Mouse (Mus musculus) midbrain, embryonic 12.5 days (tissue): ENCODE results near the gene Cacnb2. TPM values are rescaled to one million over a fixed set of nuclear protein-coding genes. Genes with fewer than 3 reads are reported as not detected.

Source experiments
- ATAC-seq: fragments of 200-750 bp; cut with Nextera tagmentation; 2 replicates; pipeline ENCODE4 v1.8.0; 2017; ENCODE audit warnings: low read depth, moderate TSS enrichment, moderate library complexity; ENCODE audit not compliant: low FRiP score
- H3K27ac ChIP-seq: fragments of 300-500 bp; sonication (generic); replicated peaks from 2 replicates; pipeline ENCODE4 v1.5.1; 2016; ENCODE audit warnings: mild to moderate bottlenecking
- H3K27me3 ChIP-seq: fragments of 300-500 bp; sonication (generic); 2 replicates; pipeline ENCODE4 v1.6.1; 2016; ENCODE audit warnings: mild to moderate bottlenecking
- H3K36me3 ChIP-seq: fragments of 300-500 bp; sonication (generic); 2 replicates; pipeline ENCODE4 v1.6.1; 2016
- H3K4me1 ChIP-seq: fragments of 300-500 bp; sonication (generic); 2 replicates; pipeline ENCODE4 v1.6.1; 2016
- H3K4me2 ChIP-seq: fragments of 300-500 bp; sonication (generic); replicated peaks from 2 replicates; pipeline ENCODE4 v1.6.1; 2016; ENCODE audit warnings: mild to moderate bottlenecking, moderate library complexity
- H3K4me3 ChIP-seq: fragments of 300-500 bp; sonication (generic); 2 replicates; pipeline ENCODE4 v1.5.1; 2016; ENCODE audit warnings: mild to moderate bottlenecking
- H3K9ac ChIP-seq: fragments of 300-500 bp; sonication (generic); replicated peaks from 2 replicates; pipeline ENCODE4 v1.6.1; 2016; ENCODE audit warnings: mild to moderate bottlenecking, moderate library complexity
- H3K9me3 ChIP-seq: fragments of 300-500 bp; sonication (generic); 2 replicates; pipeline ENCODE4 v1.6.1; 2016; ENCODE audit warnings: mild to moderate bottlenecking
- WGBS: fragments of 180-500 bp; shearing (Covaris S2); methylation state at CpG from one replicate; pipeline ENCODE4 v1.1.7; 2016; 5-methylcytosine and 5-hydroxymethylcytosine counted together
- polyA plus RNA-seq: library from polyadenylated mRNA; unstranded; fragments of >200 nt; fragmentation: Nextera tagmentation; extraction: Ambion mirVana; gene quantifications from 2 replicates; pipeline ENCODE4 v1.2.1, GENCODE M21; 2016

The Cacnb2 gene
- polyA plus RNA-seq, 1 experiment from 2014 or later, result 2.7 TPM

DNA sequence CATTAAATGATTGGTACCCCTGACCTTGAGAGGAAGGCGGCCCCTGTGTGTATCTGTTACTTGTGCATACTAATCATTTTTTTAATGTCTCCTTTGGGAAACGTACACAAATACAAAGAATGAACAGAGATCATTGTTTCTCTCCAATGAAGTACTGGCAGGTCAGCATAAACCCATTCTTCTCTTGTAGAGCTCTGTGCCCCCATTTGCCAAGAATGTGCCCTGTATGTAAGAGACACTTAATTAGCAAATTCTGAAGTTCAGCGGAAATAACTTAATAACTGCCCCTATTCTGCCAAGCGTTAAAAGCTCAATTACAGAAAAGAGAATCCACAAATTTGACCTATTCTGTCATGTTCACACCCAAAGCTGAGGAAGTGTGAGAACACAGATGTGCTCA, 339.4 kb downstream of the Cacnb2 start:
- no peak overlapping the region for H3K9ac ChIP-seq
- no peaks in the 10 kb centered on the region for H3K9me3 ChIP-seq
- no peak overlapping the region for H3K4me3 ChIP-seq
- WGBS, result 81% methylated on average over 4 of the region's 4 CpGs
- H3K27me3 ChIP-seq, result no peaks in the 10 kb centered on the region
- H3K4me1 ChIP-seq, result no peaks in the 10 kb centered on the region
- no peaks in the 10 kb centered on the region for H3K36me3 ChIP-seq
- ATAC-seq, result no peak
- no peak overlapping the region for H3K4me2 ChIP-seq
- no peak overlapping the region for H3K27ac ChIP-seq

DNA sequence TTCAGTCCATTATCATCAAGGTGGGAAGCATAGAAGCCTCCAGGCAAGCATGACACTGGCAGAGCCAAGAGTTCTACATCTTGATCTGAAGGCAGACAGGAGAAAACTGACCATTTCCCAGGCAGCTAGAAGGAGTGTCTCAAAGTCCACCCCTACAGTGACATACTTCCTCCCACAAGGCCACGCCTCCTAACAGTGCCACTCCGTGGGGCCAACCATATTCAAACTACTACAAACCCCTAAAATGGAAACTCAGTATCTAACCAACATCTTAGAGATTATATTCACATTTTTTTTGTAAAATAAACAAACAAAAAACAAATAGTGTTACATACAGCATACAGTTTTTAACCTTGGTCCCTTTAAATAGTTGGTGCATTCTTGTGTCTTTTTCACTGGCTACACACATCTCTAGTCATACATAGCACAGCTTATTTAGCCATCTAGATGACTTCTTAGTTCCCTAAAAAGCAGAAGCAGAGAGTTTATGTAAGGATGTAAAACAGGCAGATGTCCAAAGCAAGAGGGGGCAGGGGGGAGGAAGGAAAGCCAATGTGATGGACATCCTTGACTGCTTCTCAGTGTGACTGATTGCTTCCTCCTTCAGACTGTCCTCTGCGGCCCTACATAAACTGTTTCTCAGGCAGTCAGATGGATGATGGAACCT, 340.9 kb downstream of the Cacnb2 start:
- H3K27me3 ChIP-seq, result no peaks in the 10 kb centered on the region
- no peaks in the 10 kb centered on the region for H3K36me3 ChIP-seq
- H3K4me1 ChIP-seq, result no peaks in the 10 kb centered on the region
- no peak overlapping the region for H3K4me3 ChIP-seq
- no peak overlapping the region for H3K9ac ChIP-seq
- no peak overlapping the region for H3K4me2 ChIP-seq
- 90% methylated on average over 3 of the region's 3 CpGs for WGBS
- no peak for ATAC-seq
- no peaks in the 10 kb centered on the region for H3K9me3 ChIP-seq
- no peak overlapping the region for H3K27ac ChIP-seq

DNA sequence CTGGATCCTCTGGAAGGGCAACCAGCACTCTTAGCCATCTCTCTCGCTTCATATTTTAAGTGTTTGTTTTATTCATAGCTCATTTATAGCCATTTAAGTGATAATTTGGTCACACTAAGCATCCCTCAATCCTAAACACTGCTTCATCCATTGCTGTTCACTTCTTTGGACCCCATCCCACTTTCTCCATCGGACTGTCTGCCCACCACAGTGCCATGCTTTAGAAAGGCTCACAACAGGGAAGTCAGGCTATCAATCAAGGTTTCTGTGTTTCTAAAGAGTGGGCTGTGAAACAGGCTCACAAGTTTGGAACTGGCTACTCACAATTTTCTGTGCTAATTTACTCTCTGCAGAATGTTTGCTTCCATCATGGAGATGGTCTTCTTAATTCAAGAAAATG, 350.2 kb downstream of the Cacnb2 start:
- ATAC-seq, result no peak
- H3K9ac ChIP-seq, result no peak overlapping the region
- H3K4me2 ChIP-seq, result no peak overlapping the region
- H3K36me3 ChIP-seq, result no peaks in the 10 kb centered on the region
- no peak overlapping the region for H3K4me3 ChIP-seq
- H3K27me3 ChIP-seq, result no peaks in the 10 kb centered on the region
- no peaks in the 10 kb centered on the region for H3K9me3 ChIP-seq
- WGBS, result 86% methylated on average over 2 of the region's 2 CpGs
- no peak overlapping the region for H3K27ac ChIP-seq
- H3K4me1 ChIP-seq, result no peaks in the 10 kb centered on the region

DNA sequence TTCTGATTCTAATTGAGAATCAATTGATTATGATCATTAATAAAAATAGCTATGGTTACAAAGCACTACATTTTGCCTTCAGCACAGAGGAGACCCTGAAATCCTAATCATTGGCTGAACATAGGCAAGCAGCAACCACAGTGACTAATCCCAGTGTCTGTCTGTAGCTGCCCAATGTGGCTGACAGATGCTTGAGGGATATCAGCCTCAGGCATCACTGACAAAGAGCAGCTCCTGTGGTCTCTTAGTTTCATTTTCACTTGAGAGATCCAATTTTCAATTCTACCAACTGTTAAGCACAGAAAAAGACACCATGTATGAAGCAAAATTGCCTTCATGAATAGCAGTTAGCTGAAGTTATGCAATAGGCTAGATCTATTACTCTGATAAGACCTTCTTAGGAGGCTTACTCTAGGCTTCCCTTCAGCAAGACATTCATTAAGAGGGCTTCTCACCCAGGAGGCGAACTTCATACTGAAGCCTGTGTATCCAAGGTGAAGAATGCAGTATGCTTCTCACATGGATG, 358.1 kb downstream of the Cacnb2 start:
- Histone ChIP-seq H3K27ac (no peak overlapping the region), H3K4me3 (no peak overlapping the region), H3K36me3 (no peaks in the 10 kb centered on the region), H3K9me3 (no peaks in the 10 kb centered on the region), H3K4me2 (no peak overlapping the region), H3K27me3 (no peaks in the 10 kb centered on the region), H3K4me1 (no peaks in the 10 kb centered on the region), H3K9ac (no peak overlapping the region)
- no peak for ATAC-seq
- 82% methylated on average over 1 of the region's 1 CpGs for WGBS

DNA sequence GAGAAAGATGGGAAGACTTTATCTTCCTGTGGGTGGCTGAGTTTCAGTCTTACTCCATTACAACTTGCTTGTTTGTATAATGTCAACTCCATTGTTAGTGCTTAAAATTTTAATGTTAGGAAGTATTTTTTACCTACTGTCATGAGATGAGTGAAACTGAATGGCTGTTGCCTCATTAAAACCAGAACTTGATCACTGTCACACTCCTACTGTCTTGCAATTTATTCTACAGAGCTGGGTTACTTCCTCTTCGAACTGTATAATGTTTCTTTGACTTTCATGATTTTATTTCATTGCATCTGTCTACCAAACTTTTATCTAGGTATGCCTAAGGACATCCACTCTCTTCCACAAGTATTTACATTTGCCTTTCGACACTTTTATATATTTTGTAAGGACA, 358.6 kb downstream of the Cacnb2 start:
- no peak for ATAC-seq
- Histone ChIP-seq H3K9ac (no peak overlapping the region), H3K27ac (no peak overlapping the region), H3K9me3 (no peaks in the 10 kb centered on the region), H3K4me2 (no peak overlapping the region), H3K36me3 (no peaks in the 10 kb centered on the region), H3K4me1 (no peaks in the 10 kb centered on the region), H3K4me3 (no peak overlapping the region), H3K27me3 (no peaks in the 10 kb centered on the region)
- 92% methylated on average over 2 of the region's 2 CpGs for WGBS

DNA sequence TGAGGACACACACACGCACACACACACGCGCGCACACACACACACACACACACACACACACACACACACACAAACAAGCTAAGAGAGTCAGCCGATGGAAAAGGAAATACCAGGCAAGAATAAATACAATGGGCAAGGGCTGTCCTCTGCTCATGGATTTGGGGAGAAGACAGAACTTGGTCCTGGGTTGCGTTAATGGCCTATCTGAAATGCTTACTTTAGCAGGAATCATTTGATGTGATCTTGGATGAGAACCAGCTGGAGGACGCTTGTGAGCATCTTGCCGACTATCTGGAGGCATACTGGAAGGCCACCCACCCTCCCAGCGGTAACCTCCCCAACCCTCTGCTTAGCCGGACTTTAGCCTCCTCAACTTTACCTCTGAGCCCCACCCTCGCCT, 381.1 kb downstream of the Cacnb2 start:
- 92% methylated on average over 11 of the region's 11 CpGs for WGBS
- H3K9ac ChIP-seq, result no peak overlapping the region
- no peak overlapping the region for H3K4me2 ChIP-seq
- H3K27me3 ChIP-seq, result no peaks in the 10 kb centered on the region
- H3K27ac ChIP-seq, result no peak overlapping the region
- H3K9me3 ChIP-seq, result no peaks in the 10 kb centered on the region
- H3K36me3 ChIP-seq, result no peaks in the 10 kb centered on the region
- H3K4me3 ChIP-seq, result no peak overlapping the region
- no peak for ATAC-seq
- H3K4me1 ChIP-seq, result no peaks in the 10 kb centered on the region

DNA sequence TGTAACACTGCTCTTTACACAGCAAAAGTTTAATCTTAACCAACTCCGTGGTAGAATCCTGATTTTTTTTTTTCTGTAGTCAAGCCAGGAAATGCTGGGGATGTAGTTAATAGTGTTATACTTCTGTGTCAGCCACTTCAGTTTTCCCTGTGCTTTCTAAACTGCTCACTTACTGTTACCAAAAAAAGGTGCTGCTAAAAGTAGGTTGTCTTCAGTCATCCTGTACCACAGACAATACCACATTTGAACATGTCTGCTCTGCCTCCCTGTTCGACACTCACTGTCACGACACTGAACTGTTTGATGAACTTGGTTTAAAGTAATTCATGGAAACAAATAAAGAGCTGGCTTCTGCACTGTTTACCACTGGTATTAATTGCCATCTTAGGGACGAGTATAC, 385.6 kb downstream of the Cacnb2 start:
- 0 out of 2 replicates have a peak, but pooled peaks cover 7% of the 10 kb centered on the region for H3K36me3 ChIP-seq
- H3K4me3 ChIP-seq, result no peak overlapping the region
- H3K9ac ChIP-seq, result no peak overlapping the region
- ATAC-seq, result no peak
- H3K4me2 ChIP-seq, result no peak overlapping the region
- no peaks in the 10 kb centered on the region for H3K9me3 ChIP-seq
- H3K27ac ChIP-seq, result no peak overlapping the region
- H3K27me3 ChIP-seq, result no peaks in the 10 kb centered on the region
- WGBS, result 87% methylated on average over 4 of the region's 4 CpGs
- no peaks in the 10 kb centered on the region for H3K4me1 ChIP-seq

DNA sequence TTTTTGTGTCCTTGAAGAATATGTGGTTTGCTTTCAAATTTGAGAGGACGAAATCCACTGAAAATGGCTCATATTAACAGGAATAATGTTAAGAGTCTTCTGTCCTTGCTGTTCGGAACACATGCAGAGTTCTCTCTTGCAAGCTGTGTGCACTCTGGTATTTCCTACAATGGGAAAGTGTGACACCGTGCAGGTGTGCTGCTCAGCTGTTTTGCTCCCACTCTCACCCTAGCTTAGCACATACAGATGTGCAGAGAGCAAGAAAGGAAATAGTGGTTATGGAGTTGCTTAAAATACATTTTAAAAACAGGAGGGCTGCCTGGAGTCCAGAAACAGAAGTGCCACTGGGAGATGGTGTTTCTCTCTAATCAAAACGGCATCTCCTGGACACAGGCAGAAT, 386.5 kb downstream of the Cacnb2 start:
- ATAC-seq, result no peak
- Histone ChIP-seq H3K9me3 (no peaks in the 10 kb centered on the region), H3K27ac (no peak overlapping the region), H3K36me3 (0 out of 2 replicates have a peak, but pooled peaks cover 7% of the 10 kb centered on the region), H3K4me2 (no peak overlapping the region), H3K4me3 (no peak overlapping the region), H3K27me3 (no peaks in the 10 kb centered on the region), H3K9ac (no peak overlapping the region), H3K4me1 (no peaks in the 10 kb centered on the region)
- WGBS, result 89% methylated on average over 4 of the region's 4 CpGs

DNA sequence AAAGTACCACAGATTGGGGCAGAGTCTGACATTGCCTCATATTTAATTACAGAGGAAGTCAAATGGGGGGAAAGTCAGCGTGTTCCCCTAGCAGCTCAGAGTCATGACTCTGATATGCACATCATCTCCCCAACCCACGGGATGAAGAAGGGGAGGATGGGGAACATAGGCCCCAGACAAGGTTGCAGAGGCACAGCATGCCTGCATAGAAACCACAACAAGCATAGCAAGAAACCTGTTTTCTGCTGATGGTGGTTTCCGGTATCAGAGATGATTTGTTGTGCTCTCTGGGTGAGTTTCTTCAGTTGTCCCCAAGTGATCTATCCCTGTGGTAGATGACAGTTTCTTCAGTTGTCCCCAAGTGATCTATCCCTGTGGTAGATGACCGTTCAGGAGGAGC, 389.6 kb downstream of the Cacnb2 start:
- Histone ChIP-seq H3K36me3 (0 out of 2 replicates have a peak, but pooled peaks cover 7% of the 10 kb centered on the region), H3K9ac (no peak overlapping the region), H3K27ac (no peak overlapping the region), H3K4me3 (no peak overlapping the region), H3K4me1 (no peaks in the 10 kb centered on the region), H3K27me3 (no peaks in the 10 kb centered on the region), H3K4me2 (no peak overlapping the region), H3K9me3 (no peaks in the 10 kb centered on the region)
- ATAC-seq, result no peak
- 91% methylated on average over 4 of the region's 4 CpGs for WGBS

DNA sequence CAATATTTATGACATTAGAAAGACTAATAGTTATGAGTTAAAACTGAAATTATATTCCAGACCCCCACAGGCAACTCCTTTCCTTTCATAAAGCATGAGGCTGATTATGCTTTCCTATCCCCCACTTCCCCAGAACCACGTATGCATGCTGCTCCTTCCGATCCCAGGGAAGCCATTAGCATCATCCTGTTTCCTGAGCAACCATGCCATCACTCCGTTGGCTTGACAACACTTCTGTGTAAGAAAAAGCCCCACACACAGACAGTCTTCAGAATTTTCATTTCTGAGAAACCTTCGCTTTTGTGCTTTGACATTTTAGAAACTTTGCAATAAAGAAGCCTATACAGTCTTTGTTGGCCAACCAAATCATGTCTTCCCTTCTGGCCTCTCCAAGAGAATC, 393.1 kb downstream of the Cacnb2 start:
- no peaks in the 10 kb centered on the region for H3K4me1 ChIP-seq
- no peaks in the 10 kb centered on the region for H3K9me3 ChIP-seq
- WGBS, result 84% methylated on average over 4 of the region's 4 CpGs
- no peak overlapping the region for H3K4me3 ChIP-seq
- no peak for ATAC-seq
- H3K36me3 ChIP-seq, result 0 out of 2 replicates have a peak, but pooled peaks cover 7% of the 10 kb centered on the region
- no peaks in the 10 kb centered on the region for H3K27me3 ChIP-seq
- no peak overlapping the region for H3K9ac ChIP-seq
- no peak overlapping the region for H3K4me2 ChIP-seq
- H3K27ac ChIP-seq, result no peak overlapping the region

DNA sequence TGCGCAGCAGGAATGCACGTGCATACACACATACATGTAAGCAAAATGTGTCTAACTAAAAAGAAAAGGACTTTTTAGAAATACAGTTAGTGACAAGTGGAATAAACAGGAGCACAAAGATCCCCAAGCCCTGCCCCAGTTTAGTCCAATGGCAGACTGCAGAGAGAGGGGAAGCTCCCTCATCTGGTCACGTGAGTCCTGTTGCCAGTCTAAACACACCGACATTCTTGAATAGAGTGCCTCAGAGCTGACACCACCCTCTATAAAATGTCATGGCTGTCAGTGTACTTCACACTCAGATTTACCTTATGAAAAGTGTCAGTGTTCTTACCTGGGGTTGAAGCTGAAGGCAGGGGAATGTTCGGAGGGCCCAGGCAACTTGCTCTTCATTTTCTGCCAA, 394.9 kb downstream of the Cacnb2 start:
- WGBS, result 86% methylated on average over 5 of the region's 5 CpGs

DNA sequence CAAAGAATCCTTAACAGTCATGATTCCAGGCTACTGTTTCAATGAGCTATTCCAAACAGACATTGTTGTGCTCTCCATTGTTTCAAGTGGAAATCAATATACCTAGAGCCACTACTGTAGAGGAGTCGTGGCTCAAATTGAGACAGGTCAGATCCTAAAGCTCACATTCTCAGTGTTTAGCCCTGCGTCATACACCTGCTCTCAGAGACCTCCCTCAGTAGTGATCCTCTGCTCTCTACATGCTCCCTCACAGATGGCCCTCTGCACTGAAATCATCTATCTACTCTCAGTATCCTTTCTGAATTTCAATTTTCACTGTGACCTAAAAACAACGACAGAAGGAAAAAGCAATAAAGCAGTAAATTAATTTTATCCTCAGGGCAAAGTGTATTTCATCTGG, 404.6 kb downstream of the Cacnb2 start:
- H3K9me3 ChIP-seq, result no peaks in the 10 kb centered on the region
- H3K36me3 ChIP-seq, result 0 out of 2 replicates have a peak, but pooled peaks cover 15% of the 10 kb centered on the region
- H3K27ac ChIP-seq, result no peak overlapping the region
- no peak; the same call in 1 of the 2 replicates for ATAC-seq
- no peaks in the 10 kb centered on the region for H3K27me3 ChIP-seq
- H3K4me3 ChIP-seq, result no peak overlapping the region
- 84% methylated on average over 3 of the region's 3 CpGs for WGBS
- H3K9ac ChIP-seq, result no peak overlapping the region
- H3K4me1 ChIP-seq, result no peaks in the 10 kb centered on the region
- H3K4me2 ChIP-seq, result no peak overlapping the region

More for the DNA sequence above, 394.9 kb downstream of the Cacnb2 start:
- H3K9ac ChIP-seq, result no peak overlapping the region
- H3K4me3 ChIP-seq, result no peak overlapping the region
- no peak overlapping the region for H3K27ac ChIP-seq
- 0 out of 2 replicates have a peak, but pooled peaks cover 2% of the 10 kb centered on the region for H3K36me3 ChIP-seq
- no peak for ATAC-seq
- no peaks in the 10 kb centered on the region for H3K9me3 ChIP-seq
- H3K4me1 ChIP-seq, result no peaks in the 10 kb centered on the region
- H3K4me2 ChIP-seq, result no peak overlapping the region
- H3K27me3 ChIP-seq, result no peaks in the 10 kb centered on the region

DNA sequence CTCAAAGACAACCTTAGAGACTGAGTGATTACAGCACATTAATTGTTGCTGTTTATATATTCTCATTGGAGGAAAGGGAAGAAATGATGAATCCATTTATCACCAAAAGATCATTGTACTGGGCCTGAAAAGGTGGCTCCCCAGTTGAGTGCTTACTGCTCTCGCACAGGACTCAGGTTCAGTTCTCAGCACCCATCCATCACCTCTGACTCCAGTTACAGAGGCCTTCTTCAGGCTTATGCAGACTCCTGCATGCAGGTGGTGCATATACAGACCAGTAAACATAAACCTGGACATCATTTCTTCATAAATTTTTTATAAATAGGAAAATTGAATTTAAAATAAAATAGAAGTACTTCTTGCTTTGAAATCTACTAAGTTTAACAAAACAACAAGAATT, 405.2 kb downstream of the Cacnb2 start:
- Histone ChIP-seq H3K9ac (no peak overlapping the region), H3K4me2 (no peak overlapping the region), H3K4me1 (no peaks in the 10 kb centered on the region), H3K36me3 (0 out of 2 replicates have a peak, but pooled peaks cover 15% of the 10 kb centered on the region), H3K27ac (no peak overlapping the region), H3K4me3 (no peak overlapping the region), H3K27me3 (no peaks in the 10 kb centered on the region), H3K9me3 (no peaks in the 10 kb centered on the region)
- no peak for ATAC-seq
- WGBS, result 96% methylated on average over 1 of the region's 1 CpGs
